Mouse (Mus musculus) small intestine, adult 2 months (tissue): Measurements from ENCODE around the gene Ccm2l.

Experiments
- CTCF ChIP-seq: fragments of 200-500 bp; IDR thresholded peaks from 2 replicates; pipeline ENCODE4 v1.5.1; 2012; ENCODE audit warnings: low read depth, mild to moderate bottlenecking, control low read depth, inconsistent platforms, low read length, moderate library complexity, mixed read lengths; ENCODE audit not compliant: insufficient replicate concordance, insufficient read length; ENCODE audit errors: extremely low read depth
- POLR2A ChIP-seq: fragments of 200-500 bp; IDR thresholded peaks from 2 replicates; pipeline ENCODE4 v1.6.1; 2012; ENCODE audit warnings: low read depth, mild to moderate bottlenecking, control low read depth, inconsistent platforms, low read length, moderate library complexity

GRCm38 (mm10) chr2:153060216-153060615, 5.5 kb upstream of the Ccm2l start:
- TF ChIP-seq CTCF (no peak), POLR2A (no peak)
